Mouse (Mus musculus) urinary bladder, adult 18-20 months (tissue): Measurements from ENCODE around the gene Psip1.
A peak's percentile ranks its signal among the peaks of the same experiment; 100 is the strongest.
"Not testable (repeated sequence)": the region's sequence is repeated elsewhere in the genome, so short reads cannot be mapped to it uniquely, and the experiment has no call there.

Experiments
- DNase-seq, 2 experiments: peaks; one replicate each; pipeline ENCODE4 v3.0.0; 2022; ENCODE audit warnings: low spot score in 2 of 2, mixed read lengths in 2 of 2

Psip1 gene

GRCm38 (mm10) chr4:83501037-83501430 lies 14.8 kb upstream of the Psip1 start:
- DNase-seq, result no peak

GRCm38 (mm10) chr4:83500154-83501036 lies 14.1 kb upstream of the Psip1 start:
- DNase-seq, result no peak

DNA sequence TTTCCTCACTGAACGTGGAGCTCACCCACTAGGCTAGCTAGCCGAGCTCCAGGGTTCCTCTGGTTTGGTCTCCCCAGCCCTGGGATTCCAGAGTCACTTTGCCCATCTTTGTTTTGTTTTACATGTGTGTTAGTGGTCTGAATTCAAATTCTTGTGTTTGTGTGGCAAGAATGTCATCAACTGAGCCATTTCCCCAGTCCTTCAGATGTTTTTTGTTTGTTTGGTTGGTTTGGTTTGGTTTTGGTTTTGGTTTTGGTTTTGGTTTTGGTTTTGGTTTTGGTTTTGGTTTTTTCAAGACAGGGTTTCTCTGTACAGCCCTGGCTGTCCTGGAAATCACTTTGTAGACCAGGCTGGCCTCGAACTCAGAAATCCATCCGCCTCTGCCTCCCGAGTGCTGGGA lies 10.8 kb upstream of the Psip1 start:
- DNase-seq, result not testable (repeated sequence)

- DNase-seq, result no peak
Observed at GRCm38 (mm10) chr4:83493112-83493511, 6.9 kb upstream of the Psip1 start.

DNA sequence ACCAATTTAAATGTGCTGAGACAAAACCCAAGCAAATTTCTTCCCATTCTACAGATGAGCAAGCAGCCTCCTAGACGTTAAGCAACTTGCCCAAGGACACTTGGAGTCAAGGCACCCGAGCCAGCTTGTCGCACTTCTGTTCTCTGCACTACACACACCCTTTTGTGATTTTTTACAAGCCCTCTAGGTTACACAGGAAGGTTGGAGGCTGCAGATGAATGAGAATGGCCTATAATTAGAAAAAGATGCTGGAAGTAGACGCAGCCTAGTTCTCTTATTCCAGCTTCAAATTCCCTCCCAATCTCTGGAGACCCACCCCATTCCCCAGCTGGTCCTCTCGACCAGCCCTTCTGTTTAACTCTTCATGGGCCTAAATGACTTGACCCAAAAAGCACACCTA lies 2.9 kb upstream of the Psip1 start:
- DNase-seq, result no peak

DNA sequence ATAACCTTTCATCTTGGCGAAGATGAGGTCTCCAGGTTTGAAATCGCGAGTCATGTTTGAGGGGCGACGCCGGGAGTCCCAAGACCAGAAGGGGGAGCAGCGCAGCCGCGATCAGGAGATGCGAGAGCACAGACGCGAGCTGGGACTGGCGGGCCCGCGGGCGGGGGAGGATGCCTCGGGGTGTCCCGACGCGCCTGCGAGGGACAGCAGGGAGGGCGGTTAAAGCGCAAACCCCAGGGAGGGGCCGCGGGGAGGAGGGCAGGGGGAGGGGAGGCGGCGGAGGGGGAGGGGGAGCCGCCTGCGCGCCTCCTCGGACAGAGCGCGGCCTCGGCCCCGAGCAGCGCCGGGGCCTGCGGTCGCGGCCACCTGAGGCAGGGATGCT lies 533 bp downstream of the Psip1 start:
- peak; percentile 63 to 74 for DNase-seq

DNA sequence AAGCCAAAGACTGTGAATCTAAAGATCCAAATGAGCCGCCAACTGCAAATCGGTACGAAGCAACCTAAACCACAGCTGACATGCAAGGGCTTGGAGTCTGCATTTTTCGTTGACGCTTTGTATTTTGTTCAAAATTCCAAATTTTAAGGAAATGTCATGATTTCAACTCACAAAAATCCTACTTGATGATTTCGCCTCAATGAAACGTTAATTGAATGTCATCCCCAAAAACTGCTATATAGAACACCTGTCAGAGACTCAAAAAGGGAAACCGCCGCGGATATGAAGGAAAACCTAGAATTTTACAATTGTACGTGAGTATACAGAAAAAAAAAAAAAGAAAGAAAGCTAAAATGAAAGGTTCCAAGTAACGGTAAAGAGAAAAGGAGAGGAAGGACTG lies 1.0 kb downstream of the Psip1 start:
- no peak for DNase-seq

GRCm38 (mm10) chr4:83468208-83468607 lies 18.1 kb downstream of the Psip1 start:
- DNase-seq, result no peak

GRCm38 (mm10) chr4:83467615-83468014 lies 18.6 kb downstream of the Psip1 start:
- no peak for DNase-seq

GRCm38 (mm10) chr4:83464827-83465226 lies 21.4 kb downstream of the Psip1 start:
- no peak for DNase-seq

DNA sequence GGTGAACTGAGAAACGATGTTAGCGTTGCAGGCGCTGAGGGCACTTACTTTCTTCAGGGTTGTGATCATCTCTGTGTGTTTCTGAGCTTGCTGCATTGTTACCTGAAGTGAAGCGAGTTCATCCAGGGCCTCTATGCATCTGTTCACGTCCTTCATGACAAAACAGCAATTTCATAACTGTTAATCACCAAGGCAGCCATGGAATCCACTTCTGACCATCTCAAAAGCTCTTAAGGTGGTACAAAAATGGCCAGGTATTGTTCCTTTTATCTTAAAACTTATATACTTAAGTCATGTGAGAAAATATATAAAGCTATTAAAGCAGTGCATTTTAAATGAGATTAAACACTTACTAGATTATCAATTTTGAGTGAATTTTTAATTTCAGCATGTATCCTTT lies 26.2 kb downstream of the Psip1 start:
- no peak for DNase-seq

- DNase-seq, result no peak
Observed at GRCm38 (mm10) chr4:83450785-83451184, 35.5 kb downstream of the Psip1 start.

DNA sequence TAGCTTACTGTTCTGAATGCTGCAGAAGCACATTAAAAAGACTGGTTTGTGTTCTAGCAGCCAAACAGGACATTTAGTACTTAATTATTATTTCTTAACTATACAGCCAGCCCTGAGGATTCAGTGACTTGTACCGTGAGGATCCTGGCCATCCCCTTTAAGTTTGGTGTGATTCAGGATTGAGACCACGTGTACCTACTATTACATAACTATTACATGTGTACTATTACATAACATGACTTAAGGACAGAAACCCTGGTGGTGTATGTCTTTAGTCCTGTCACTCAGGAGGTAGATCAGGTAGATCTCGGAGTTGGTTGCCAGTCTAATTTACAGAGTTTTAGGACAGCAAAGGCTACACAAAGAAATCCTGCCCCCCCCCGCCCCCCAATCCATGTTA lies 45.2 kb downstream of the Psip1 start:
- no peak for DNase-seq

DNA sequence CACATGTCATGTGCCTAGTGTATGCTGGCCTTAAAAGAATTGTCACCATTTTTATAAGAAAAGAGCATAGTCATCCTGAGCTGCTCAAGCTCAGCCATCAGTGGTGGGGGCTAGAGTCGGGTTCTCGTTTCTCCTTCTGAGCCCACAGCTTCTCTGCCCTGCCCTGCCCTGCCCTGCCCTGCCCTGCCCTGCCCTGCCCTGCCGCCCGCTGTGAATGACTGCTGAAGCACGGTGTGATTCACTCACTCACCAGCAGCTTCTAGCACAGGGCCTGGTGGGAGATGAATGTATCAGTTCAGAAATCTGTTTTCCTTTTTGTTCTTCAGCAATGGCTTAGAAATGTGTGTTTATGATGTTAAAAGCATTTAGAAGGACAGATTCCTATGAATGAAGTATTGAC lies 47.2 kb downstream of the Psip1 start:
- DNase-seq, result no peak

DNA sequence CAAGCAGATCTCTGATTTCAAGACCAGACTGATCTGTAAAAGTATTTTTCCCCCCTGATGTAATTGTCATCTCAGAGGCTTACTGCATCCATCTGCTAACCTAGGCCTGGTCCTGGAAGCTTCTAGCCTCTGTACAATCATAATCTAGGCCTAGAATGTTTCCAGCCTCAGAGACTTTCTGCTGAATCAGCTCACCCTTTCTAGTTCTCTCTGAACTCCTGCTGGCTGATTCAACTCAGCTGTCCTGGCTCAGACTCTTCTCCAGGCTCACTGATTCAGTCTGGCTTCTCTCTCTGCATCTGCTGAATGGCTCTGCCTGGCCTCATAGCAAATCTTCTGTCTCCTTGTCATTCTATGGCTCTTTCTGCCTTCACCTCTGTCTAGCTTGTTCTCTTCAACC lies 48.1 kb downstream of the Psip1 start:
- no peak for DNase-seq

DNA sequence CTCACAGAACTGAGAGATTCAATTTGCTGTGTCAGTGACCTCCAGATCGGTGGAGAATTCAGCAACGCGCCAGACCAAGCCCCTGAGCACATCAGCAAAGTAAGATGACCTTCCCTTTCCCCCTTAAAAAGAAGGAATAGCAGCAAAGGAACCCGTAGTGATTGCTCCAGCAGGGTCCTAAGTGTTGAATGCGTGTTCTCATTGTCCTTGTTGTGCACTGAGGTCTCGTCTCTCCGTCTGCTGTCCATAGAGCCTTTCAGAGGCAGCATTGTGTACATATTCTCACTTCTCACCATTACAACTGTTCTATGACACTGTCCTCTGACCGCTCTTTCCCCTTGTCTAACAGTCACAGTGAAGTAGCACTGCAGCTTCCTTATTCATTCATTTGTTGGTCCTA lies 49.9 kb downstream of the Psip1 start:
- no peak for DNase-seq

- DNase-seq, result no peak
Observed at GRCm38 (mm10) chr4:83432901-83433300, 53.4 kb downstream of the Psip1 start.

DNA sequence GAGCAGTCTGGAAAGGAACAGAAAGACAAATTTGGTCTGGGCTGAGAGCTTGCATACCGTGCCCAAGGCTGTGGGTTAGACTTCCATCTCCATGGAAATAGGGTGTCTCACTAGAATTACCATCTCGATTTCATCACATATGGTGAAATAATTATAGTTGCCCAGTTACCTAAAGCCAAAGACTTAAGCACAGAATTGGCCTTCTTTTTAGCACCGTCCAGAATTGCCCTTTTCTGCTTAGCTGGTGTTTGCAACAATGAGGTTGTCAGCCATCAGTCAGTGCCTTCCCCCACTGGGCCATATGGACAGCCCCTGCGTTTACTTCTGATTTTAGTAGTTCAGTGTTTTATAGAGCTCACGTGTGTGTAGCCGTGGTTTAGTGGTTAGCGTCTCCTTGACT lies 54.3 kb downstream of the Psip1 start:
- no peak for DNase-seq

GRCm38 (mm10) chr4:83428845-83429244 lies 57.4 kb downstream of the Psip1 start:
- DNase-seq, result no peak

DNA sequence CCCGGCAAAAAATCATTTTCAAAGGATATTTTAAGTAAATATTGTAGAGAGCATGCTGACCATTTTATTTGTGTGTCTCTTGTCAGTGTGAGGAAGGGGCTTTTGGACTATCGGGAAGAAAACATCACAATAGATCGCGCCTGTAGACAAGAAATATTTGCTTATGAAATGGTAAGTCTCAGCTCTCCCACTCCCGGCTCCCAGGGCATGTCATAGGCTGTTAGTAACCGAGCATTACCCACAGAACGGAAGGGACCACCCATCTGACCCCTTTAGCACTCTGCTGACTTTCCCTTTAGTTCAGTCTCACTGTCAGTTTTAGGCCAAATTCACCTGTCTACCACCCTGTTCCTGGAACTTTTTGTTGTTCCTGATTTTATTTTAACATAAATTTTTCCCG lies 58.6 kb downstream of the Psip1 start:
- no peak for DNase-seq

GRCm38 (mm10) chr4:83427141-83427540 lies 59.1 kb downstream of the Psip1 start:
- no peak for DNase-seq

DNA sequence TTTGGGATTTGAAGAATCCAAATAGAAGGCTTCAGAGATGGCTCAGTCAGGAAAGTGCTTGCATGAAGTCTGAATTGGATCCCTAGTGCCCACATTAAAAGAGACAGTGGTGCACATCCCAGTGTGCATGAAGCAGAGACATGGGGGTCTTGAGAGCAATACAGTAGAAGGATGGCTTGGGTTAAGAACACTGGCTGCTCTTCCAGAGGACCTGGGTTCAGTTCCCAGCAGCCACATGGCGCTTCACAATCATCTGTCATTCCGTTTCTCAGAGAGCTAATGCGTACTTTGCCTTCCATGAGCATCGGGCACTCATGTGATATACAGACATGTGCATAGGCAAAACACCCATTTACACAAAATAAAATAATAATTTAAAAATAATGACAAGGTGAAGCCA lies 61.1 kb downstream of the Psip1 start:
- no peak for DNase-seq

GRCm38 (mm10) chr4:83423641-83424040 lies 62.6 kb downstream of the Psip1 start:
- no peak for DNase-seq

DNA sequence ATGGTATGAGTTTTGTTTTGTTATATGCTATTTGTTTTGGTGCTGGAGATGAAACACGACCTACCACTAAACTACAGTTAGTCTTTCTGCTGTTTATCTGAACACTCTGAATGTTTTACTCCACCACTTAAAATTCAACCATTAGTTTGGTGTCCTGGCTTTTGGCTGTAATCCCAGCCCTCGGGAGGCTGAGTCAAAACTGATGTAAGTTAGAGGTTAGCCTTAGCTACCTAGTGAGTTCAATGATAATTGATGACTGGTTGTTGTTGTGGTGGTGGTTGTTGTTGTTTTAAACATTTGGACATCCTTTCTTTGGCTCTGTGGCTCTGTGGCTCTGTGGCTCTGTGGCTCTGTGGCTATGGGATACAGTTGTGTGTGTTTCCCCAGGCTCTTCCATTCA lies 67.5 kb downstream of the Psip1 start:
- DNase-seq, result no peak
